Mouse (Mus musculus) small intestine, adult 2 months (tissue): ENCODE data around the gene Tecpr2.

ENCODE experiments used
- CTCF ChIP-seq: fragments of 200-500 bp; IDR thresholded peaks from 2 replicates; pipeline ENCODE4 v1.5.1; 2012; ENCODE audit warnings: low read depth, mild to moderate bottlenecking, control low read depth, inconsistent platforms, low read length, moderate library complexity, mixed read lengths; ENCODE audit not compliant: insufficient replicate concordance, insufficient read length; ENCODE audit errors: extremely low read depth
- POLR2A ChIP-seq: fragments of 200-500 bp; IDR thresholded peaks from 2 replicates; pipeline ENCODE4 v1.6.1; 2012; ENCODE audit warnings: low read depth, mild to moderate bottlenecking, control low read depth, inconsistent platforms, low read length, moderate library complexity

GRCm38 (mm10) chr12:110950151-110950550 is 61.1 kb downstream of the Tecpr2 start:
- no peak for TF ChIP-seq CTCF
- no peak for TF ChIP-seq POLR2A
